Mouse (Mus musculus) ovary, postnatal 36 days (tissue): Measurements from ENCODE around the gene Adap1.

ENCODE experiments used
- DNase-seq: peaks from one replicate; pipeline ENCODE4 v3.0.0; 2022; ENCODE audit warnings: low spot score, mixed read lengths

Gene Adap1

DNA sequence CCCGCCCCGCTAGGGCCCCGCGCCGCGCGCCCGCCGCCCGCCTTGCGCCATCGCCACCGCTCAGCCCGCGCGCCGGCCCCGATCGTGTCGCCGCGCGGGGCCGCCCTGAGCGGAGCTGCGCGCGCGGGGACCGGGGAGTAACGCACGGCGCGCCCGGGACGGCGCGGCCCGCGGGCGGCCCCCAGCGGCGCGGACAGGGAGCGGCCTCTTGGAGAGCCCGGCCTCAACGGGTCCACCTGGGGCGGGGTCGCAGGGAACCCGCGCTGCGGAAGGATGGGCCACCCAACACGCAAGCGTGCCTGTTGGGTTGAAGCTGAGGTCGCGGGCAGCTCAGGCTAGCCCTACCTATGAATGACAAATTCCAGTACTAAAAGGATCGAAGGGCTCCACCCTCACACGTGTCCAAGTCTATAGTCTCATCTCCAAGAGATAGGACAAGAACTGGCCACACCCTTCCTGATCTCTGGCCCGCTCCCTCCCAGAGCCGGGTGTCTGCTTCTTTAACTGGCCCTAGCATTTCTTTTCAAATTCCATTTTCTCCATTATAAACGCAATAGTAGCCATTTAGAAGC lies at the start of gene Adap1:
TSS of gene Adap1 (minus strand) at position 228 of the 572 bp plus-strand sequence.
- DNase-seq = peak; percentile 61

DNA sequence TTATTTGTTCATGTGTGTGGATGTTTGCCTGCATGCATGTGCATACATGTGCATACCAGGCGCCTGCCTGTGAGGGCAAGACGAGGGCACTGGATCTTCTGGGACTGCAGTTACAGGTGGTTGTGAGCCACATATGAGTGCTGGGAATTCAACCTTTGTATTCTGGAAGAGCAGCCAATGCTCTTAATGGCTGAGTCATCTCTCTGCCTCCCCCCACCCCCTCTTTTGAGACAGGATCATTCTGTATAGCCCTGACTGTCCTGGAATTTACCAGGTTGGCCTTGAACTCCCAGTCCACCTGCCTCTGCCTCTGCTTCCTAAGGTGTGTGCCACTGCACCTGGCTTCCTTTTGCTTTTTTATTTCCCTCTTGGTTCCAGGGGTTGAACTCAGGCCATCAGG lies 49.4 kb upstream of the Adap1 start:
- DNase-seq = no peak

DNA sequence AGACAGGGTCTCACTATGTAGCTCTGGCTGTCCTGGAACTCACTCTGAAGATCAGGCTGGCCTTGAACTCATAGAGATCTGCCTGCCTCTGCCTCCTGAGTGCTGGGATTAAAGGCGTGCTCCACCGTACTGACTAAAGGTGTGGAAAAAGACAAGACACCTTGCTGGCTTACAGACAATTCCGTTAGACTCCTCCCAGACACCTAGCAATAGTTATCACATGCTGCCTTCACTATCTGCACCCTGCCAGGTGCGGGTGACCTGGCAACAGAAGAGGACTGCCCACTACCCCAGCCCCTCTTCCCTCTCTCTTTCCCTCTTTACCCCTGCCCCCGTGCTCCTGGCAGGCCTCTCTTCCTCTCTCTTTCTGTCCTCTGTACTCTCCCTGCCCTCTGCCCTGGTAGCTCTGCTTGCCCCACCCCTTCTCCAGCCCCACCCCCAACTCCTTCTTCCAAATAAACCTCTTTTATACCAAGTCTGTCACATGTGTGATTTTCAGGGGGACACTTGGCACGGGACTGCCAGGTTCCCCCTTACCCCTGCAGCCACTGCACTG lies 48.5 kb upstream of the Adap1 start:
- DNase-seq = no peak

DNA sequence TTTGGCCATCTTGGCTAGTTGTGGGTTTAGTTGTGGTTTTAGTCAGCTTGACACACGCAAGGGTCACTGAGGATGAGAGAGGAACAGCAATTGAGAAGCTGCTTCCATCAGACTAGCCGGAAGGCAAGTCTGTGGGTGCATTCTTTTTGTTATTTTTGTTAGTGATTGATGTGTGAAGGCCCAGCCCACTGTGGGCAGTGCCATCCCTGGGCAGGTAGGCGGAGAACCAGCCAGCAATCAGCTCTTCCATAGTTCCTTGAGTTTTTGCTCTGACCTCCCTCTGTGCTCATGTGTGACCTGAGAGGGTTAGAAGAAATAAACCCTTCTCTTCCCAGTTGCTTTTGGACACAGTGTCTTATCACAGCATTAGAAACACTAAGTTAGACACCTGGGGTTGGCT lies 47.7 kb upstream of the Adap1 start:
- no peak for DNase-seq

DNA sequence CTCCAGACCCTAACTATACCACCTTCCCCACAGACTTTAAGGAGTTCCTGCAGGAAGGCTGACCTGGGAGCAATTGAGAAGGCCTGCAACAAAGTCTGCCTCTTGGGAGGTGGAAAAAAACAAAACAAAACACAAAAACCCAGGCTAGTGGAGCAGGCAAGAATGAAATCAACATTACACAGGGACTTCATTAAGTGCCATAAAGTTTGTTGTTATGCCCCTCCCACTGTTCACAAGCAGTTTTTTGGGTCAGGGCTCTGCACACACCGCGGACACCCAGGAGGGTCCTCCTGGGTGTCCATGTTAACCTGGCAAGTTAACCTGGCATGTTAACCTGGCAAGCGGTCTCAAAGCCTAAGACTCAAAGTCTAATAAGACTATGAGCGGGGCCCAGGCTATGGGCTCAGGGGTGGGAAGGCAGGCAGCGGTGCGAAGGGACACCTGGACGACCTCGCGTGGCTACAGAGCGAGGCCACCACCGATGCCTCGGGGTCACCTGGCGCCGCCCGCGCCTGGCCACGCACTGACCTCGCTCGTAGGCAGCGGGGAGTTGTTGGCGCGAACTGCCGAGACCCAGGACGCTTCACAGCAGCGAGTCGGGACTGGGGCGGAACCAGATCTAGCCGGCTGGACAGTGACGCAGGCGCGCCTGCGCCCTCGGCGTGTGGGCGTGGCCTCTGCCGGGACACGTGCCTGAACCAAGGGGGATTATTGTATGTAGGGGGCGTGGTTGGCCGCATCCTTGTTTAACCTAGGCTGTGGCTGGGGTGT lies 46.4 kb upstream of the Adap1 start:
- peak; percentile 91 for DNase-seq

DNA sequence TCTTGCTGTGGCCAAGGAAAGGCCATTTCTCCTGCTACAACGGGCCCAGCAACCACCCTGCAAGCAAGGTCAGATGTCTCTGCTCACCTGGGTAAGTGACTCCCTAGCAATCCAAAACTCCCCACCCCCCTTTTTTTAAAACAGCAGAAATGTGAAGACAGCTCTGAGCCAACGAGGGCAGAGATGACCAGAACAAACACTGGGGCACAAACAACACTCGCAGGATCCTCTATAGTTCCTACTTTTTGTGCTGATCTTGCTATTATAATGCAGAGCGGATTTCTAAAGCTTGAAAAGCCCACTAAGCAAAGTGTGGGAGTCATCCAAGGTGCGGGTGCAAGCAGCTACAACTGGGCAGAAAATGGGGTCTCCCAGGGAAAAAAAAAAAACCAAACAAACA lies 45.7 kb upstream of the Adap1 start:
- no peak for DNase-seq

DNA sequence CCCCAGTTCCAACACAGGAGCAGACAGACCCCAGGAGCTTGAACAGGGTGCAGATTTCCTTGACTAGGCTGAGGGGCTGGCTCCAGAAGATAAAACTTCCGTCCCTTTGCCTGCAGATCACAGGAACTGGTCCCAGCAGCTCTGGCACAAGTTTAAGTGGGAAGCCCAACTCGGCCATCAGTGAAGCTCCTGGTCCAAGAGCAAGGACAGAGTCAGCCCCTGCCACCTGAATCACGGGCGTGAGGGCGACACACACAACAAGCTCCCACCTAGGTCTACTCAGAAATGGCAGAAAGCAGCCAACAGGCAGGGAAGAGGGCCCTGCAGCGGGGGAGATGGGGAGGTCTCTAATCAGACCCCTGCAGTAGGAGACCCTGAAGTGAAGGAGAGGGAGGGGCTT lies 44.9 kb upstream of the Adap1 start:
- DNase-seq = no peak

DNA sequence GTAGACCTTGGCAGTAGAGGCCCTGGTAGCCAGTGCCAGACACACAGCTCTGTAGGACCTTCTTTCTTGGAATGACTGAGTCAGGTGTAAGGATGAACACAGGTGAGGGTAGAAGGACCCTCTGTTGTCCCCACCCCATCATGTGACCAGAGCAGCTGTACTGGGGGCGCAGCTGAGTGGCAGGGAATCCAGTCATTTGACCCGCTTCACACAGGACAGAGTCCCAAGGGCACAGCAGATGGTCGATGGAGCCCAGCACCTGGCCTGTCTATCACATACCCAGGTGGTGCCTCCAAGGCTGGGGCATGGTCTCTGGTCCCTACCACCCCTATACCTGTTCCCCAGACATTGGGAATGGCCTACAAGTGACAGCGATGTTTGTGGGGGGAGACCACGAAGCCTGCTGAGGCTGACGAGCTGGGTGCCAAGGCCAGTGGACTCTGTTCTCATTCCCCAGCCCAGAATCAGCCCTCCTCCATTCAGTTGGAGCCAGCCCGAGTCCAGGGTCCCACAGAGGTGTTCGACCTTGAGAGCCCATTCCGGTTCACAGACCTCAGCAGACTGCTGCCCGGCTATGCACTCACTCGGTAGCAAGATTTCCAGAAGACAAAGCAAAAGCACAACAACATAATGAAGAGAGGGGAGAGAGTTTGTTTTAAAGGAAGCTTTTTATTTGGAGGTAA lies 43.4 kb upstream of the Adap1 start:
- no peak for DNase-seq

DNA sequence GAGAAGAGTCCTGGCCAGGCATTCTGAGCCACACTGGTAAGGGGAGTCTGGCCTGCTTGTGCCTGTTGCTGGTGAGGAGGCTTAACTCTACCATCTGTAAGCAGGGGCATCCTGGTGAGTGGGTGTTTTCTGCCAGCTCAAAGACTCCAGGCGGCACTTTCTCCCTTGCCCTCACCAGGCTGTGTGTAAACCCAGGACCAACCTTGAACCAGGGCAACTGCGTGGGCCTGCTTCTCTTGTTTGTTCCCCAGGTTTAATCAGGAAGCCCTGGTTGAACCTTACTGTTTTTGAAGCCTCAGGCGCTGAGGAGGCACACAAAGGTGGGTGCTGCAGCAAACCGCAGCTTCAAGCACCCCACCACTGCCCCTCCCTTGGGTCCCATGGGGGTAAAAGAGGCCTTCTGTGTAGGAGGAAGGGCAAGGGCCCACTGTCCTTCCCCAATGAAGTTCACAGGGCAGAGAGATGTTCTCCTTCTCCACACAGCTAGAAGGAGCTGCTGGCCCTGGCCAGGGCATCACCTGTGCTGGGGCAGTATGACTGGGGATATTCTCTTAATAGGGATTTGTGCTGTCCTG lies 42.5 kb upstream of the Adap1 start:
- no peak for DNase-seq

DNA sequence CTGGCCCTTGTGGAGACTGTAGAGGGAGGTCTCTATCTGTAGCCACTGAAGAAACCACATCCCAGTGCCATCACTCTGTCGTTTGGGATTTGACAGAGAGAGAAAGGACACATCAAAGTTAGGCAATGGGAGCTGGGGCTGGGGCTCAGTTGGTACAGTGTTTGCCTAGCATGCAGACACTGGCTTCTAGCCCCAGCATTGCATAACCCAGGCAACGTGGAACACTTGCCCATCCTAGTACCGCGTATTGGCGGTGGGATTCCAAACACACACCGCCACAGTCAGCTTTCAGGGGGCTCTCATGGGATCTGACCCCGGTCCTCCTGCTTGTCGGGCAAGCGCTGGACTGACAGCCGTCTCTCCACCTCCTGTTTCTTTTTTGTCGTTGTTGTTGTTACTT lies 41.1 kb upstream of the Adap1 start:
- no peak for DNase-seq

DNA sequence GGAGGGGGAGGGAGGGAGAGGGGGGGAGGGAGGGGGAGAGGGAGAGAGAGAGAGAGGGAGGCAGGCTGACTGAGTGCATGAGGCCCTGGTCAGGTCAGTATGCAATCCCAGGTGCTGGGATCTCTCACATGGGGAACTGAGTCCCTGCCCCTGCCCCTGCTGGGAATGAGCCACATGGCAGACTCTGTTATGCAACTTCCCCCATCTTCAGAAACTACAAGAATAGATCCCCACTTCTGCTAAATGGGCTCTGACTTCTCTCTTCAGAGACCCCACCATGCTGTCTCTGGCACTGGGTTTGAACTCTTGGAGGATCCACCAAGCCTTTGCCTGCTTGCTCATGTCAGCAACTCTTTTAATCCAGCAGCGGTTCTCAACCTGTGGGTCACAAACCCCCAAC lies 40.4 kb upstream of the Adap1 start:
- no peak for DNase-seq

DNA sequence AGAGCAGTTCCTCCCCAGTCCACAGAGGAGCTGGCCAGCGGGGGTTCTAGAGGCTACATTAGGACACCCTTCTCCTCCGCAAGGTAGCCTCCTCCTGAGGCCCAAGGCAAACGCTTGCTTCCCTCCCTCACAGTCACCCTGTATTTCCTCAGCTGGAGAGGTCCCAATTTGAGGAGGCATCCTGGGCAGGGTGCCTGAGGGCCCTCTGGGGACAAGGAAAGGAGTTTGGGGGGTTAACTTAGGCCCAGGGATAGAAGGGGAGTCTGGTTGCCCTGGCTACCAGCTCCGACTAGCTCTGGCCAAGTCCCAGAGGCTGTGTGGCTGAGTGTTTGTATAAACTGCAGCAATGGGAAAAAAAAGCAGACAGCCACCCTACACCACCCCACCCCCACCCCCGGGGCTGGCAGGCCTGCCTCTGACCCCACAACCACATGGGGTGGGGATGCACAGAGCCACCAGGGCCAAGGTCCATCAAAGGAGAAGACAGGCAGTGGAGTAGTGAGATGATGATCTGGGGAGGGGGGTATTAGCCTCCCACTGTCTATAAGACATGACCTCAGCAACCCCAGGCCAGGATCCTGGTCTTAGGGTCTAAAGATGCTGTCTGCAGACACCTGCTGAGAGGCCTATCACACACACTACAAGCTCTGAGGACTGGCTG lies 39.6 kb upstream of the Adap1 start:
- no peak for DNase-seq

DNA sequence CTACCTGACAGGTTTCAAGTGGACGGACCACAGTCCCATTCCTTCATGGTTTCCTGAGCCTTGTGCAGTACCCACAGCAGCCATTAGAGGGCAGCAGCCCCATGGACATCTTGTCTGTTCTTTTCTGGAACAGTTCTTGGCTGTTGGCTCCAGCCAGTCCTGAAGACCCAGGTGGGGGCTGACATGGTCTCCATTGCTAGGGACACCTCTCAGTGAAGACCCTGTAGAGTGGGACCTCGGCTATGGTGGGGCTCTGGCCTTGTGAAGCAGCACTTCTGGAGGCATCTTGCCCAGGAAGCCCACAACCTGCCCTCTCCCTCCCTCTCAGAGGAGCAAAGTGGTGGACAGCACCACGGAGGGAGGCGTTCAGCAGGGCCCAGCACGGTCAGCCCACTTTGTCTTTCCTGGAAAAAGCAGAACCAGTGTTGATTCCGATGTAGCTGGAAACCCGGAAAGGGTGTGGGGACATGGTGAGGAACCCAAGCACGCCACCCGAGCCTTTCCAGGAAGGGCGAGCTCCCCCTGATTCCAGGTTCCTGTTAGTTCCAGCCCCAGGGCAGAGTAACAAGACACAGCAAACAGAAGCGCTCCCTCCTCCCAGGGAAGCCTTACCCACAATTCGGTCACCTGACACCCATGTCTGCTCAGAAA lies 39.0 kb upstream of the Adap1 start:
- peak; percentile 84 for DNase-seq

DNA sequence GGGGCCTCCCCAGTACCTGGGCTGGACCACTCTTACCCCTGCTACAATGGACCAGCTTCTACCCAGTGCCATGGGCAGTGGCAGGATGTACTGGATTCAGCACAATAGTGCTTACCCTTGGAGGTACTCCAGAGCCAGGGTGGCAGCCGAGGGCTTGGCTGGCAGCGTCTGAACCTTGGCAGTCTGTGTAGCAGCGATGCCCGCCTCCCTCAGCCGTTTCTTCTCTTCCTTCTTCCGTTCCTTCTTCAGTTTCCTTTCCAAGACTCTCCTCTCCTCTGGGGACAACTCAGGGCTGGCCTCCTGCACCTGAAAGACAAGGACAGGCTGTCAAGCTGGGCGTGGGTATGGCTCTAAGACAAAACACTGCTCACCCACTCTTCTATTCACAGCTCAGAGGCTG lies 38.4 kb upstream of the Adap1 start:
- peak; percentile 51 for DNase-seq

DNA sequence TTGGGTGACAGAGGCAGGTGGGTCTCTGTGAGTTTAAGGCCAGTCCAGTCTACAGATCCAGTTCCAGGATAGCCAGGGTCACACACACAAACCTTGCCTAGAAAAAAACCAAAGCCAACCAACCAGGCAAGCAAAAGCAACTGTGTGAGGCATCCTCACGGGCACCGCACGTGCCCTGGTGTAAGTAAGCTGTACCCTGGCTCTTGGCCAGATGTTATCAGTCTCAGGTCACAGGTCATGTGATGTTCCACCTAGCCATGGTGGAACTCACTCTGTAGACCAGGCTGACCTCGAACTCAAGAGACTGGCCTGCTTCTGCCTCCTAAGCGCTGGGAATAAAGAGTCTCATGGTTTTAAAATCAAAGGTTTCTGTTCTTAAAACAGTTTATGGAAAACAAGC lies 33.8 kb upstream of the Adap1 start:
- DNase-seq = no peak

DNA sequence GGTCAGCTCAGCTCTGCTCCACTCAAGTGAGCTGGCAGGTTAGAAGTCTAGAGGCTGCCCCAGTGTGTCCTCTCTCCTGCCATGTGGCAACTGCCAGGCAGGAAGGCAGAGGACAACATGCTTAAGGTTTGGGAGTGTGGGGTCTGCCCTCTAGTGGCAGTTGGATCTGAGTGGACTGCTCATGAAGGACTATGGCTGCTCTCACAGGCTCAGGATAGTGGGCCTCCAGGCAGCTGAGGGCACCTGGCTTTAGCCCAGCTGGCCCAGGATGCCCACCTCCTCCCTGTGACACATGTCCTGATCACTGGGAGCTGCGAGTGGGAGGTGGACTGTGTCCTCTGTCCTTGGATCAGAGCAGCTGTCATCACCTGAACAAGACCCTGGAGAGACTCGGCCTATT lies 33.2 kb upstream of the Adap1 start:
- DNase-seq = no peak

DNA sequence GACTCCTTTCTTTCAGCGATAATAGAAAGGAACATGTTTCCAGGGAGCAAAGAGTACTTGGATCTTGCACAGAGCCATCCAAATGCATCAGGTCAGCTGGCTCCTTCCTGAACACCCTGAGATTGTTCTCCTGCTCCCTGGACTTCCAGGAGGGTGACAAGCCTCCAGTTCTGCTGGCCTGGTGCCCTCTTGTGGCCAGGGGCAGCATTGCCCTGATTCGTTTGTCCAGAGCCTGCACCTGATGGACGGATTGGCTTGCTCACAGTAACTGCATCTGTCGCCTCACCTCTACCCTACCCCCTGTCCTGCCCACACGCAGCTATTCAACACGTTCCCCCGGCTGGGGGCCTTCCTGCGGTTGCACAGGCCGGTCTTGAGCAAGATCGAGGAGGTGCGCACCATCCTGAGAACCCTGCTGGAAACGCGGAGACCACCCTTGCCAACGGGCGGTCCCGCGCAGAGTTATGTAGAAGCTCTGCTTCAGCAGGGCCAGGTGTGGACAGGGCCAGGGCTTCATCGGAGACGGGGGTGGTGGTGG lies 29.9 kb upstream of the Adap1 start:
- peak; percentile 80 for DNase-seq

DNA sequence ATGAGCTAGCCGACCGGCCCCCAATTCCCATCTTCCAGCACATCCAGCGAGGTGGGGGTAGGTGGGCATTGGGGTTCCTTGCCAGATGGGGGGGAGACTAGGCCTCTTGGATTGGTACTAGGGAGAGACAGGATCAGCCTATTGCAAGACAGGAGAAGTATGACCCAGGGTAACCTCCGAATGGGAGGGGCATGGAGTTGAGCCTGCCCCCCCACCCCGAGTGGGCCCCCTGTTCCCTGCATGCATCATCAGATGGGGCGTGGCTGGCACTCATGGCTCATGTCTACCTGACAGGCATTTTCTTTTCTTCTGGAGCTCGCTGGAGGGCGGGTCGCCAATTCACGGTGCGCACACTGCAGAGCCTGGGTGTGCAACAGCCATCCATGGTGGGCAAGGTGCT lies 28.5 kb upstream of the Adap1 start:
- no peak for DNase-seq

DNA sequence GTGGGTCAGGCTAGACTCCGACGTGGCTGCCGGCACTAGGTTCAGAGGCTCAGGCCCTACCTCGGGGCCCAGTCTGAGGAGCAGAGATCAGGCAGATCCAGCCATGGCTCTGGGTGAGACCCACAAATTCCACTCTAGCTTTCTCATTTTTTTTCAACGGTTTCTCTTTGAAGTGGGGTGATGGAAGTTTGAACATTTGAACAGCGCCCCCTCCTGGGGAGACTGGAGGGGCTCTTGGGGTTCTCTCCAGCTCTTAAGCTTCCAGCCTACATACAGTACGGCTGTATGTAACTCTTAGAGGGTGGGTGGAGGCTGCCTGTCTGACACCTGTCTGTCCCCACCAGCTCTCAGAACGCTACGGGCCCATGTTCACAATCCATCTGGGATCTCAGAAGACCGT lies 28.1 kb upstream of the Adap1 start:
- DNase-seq = no peak

DNA sequence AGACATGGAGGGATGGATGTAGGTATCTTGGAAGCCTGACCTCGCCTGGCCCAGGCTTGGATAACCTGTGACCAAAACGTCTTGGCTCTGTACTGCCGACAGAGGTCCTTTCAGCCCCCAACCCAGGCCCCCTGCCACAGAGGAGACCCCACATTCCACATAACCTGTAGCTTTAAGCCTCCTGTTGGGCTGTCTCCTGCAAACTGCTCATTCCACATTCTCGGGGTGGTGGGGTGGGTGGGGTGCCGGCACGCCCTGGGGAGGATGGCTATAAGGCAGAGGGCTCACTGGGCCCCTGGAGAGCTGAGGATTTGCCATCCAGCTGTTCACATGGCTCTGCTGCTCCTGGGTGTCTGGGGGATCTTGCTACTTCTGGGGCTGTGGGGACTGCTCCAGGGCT lies 26.9 kb upstream of the Adap1 start, which contains the start of gene Cyp2w1:
TSS of gene Cyp2w1 (plus strand) at position 301 of the 400 bp plus-strand sequence.
- no peak for DNase-seq

DNA sequence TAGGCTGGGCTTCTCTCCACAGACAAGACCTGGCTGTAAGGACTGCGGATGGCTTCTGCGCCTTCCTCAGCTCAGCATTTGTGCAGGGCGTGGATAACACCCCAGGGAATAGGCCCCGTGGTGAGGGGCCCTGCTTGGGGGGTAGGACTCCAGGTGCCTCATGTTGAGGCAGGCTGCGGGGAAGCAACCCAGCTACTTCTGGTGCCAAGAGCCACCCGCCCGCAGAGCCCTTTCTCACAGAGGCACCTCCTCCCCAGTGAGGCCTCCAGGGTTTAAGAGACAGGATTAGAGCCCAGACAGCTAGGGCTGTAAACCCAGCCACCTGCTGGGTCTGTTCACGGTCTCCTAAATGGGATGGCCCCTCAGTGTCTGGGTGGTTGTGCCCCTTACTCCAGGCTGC lies 26.2 kb upstream of the Adap1 start:
- no peak for DNase-seq
